Mouse (Mus musculus): ENCODE measurements at regions not wholly inside any gene's neighbourhood (a gene's known extent, or its start where the extent isn't known, plus 50 kb on each side); places are given as distances from the start of the nearest gene placed in this dataset.

DNA sequence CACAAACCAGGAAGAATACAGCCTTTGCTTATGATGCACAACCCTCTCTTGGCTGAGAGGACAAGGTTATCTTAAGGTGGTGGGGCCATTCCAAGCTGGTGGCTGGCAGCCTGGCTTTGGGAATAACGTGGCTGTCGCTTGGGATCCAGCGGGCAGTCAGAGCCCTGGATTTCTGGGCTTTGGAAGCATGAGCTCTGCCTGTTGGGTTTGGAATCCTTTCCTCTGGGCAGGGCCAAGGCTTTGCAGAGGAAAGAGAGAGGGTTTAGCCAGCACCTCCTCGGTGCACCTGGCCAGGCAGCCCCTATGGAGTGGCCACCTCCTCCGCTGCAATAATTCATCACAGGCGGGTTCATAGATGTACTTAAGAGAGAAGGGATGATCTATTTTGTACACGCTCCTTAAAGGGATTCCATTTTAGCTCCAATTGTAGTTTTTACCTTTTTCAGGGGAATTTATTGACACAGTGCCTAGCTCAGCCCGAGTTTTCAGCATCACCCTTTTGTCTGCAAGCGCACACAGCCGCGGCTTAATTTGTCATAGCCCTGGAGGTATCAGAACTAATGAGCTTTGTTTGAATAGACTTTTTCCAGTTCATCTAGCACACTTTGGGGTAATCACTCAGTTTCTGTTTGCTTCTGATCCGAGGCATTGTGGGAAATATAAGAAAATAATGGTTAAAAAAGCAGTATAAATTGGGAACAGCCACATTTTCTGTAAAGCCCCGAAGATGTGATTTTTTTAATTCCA, 135.5 kb upstream of the Zfp507 start:
- Histone ChIP-seq H3K27ac (ENCODE audit: low read length) (no peak overlapping the region), H3K27me3 (ENCODE audit: control insufficient read depth, insufficient read depth, low read depth, low read length) (no peaks in the 10 kb centered on the region; the same call in 1 of the 2 replicates), H3K4me3 (ENCODE audit: low read depth, low read length) (no peak overlapping the region), H3K9me3 (replicated peaks; ENCODE audit: control insufficient read depth, low read length, poor library complexity, severe bottlenecking) (no peaks in the 10 kb centered on the region), H3K4me2 (ENCODE audit: low read length) (no peak overlapping the region), H3K4me1 (ENCODE audit: control insufficient read depth, insufficient read depth, low read length) (no peaks in the 10 kb centered on the region), H3K9ac (ENCODE audit: low read depth, low read length) (0 out of 2 replicates have a peak overlapping the region, but pooled peaks have one; percentile 6), H3K36me3 (ENCODE audit: control insufficient read depth, insufficient read depth, low read length) (no peaks in the 10 kb centered on the region)
- no peak for ATAC-seq
- WGBS = 29% methylated on average over 13 of the region's 13 CpGs

DNA sequence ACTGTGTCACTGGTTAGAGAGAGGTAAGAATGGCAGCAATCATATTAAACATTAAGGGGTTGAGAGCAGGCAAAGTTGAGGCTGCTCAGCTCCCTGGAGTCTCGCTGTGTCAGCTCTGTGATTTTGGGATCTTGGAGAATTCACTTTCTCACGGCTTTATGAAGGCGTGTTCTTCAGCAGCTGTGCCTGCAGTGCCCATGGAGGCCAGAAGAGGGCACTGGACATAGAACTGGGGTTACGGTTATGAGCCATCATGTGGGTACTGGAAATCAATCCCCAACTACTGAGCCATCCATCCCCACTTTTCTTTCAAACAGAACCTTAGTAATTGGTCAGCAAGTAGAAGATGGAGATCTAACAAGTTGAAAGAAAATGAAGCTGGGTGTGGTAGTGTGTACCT, 123.9 kb upstream of the Zfp507 start:
- WGBS = 90% methylated on average over 4 of the region's 4 CpGs
- Histone ChIP-seq H3K9me3 (replicated peaks; ENCODE audit: control insufficient read depth, low read length, poor library complexity, severe bottlenecking) (peaks cover 5% of the 10 kb centered on the region), H3K36me3 (ENCODE audit: control insufficient read depth, insufficient read depth, low read length) (no peaks in the 10 kb centered on the region), H3K4me1 (ENCODE audit: control insufficient read depth, insufficient read depth, low read length) (no peaks in the 10 kb centered on the region), H3K4me3 (ENCODE audit: low read depth, low read length) (no peak overlapping the region), H3K27me3 (ENCODE audit: control insufficient read depth, insufficient read depth, low read depth, low read length) (no peaks in the 10 kb centered on the region), H3K4me2 (ENCODE audit: low read length) (no peak overlapping the region), H3K27ac (ENCODE audit: low read length) (no peak overlapping the region), H3K9ac (ENCODE audit: low read depth, low read length) (no peak overlapping the region)
- no peak for ATAC-seq

- no peak overlapping the region for H3K9ac ChIP-seq (ENCODE audit: low read depth, low read length)
- H3K36me3 ChIP-seq (ENCODE audit: control insufficient read depth, insufficient read depth, low read length) = no peaks in the 10 kb centered on the region
- H3K9me3 ChIP-seq (replicated peaks; ENCODE audit: control insufficient read depth, low read length, poor library complexity, severe bottlenecking) = no peaks in the 10 kb centered on the region
- H3K4me2 ChIP-seq (ENCODE audit: low read length) = peak overlapping the region; percentile 13
- WGBS = 33% methylated on average over 9 of the region's 9 CpGs
- no peaks in the 10 kb centered on the region for H3K4me1 ChIP-seq (ENCODE audit: control insufficient read depth, insufficient read depth, low read length)
- H3K27ac ChIP-seq (ENCODE audit: low read length) = no peak overlapping the region
- H3K4me3 ChIP-seq (ENCODE audit: low read depth, low read length) = no peak overlapping the region
- no peaks in the 10 kb centered on the region for H3K27me3 ChIP-seq (ENCODE audit: control insufficient read depth, insufficient read depth, low read depth, low read length)
- ATAC-seq = no peak
These were observed 119.8 kb upstream of the Zfp507 start for GRCm38 (mm10) chr7:35922582-35922981.

GRCm38 (mm10) chr7:35920884-35921283, 118.1 kb upstream of the Zfp507 start:
- Histone ChIP-seq H3K27me3 (ENCODE audit: control insufficient read depth, insufficient read depth, low read depth, low read length) (no peaks in the 10 kb centered on the region), H3K9me3 (replicated peaks; ENCODE audit: control insufficient read depth, low read length, poor library complexity, severe bottlenecking) (no peaks in the 10 kb centered on the region), H3K4me2 (ENCODE audit: low read length) (no peak overlapping the region), H3K4me3 (ENCODE audit: low read depth, low read length) (no peak overlapping the region), H3K36me3 (ENCODE audit: control insufficient read depth, insufficient read depth, low read length) (no peaks in the 10 kb centered on the region), H3K9ac (ENCODE audit: low read depth, low read length) (no peak overlapping the region), H3K4me1 (ENCODE audit: control insufficient read depth, insufficient read depth, low read length) (no peaks in the 10 kb centered on the region), H3K27ac (ENCODE audit: low read length) (no peak overlapping the region)
- 29% methylated on average over 9 of the region's 9 CpGs for WGBS
- ATAC-seq = no peak

DNA sequence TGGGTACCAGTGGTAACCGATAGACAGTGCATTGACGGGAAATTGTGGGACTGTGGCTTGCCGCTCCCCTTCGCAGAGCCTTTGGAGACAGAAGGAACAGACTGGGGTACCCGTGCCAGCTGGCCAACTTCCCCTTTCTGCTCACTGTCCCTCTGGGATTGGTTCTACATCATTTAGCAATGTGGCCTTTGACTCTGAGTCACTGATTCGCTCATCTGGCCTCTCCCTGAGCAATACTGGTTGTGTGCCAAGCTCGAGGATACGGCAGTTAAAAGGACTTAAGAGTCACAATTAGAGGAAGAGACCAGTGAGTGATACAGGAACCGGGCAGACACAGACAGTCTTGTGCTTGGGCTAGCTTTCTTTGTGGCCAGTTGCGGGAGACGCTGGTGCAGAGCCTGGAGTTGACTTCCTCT, 117.4 kb upstream of the Zfp507 start:
- H3K9me3 ChIP-seq (replicated peaks; ENCODE audit: control insufficient read depth, low read length, poor library complexity, severe bottlenecking) = no peaks in the 10 kb centered on the region
- 0 out of 2 replicates have a peak, but pooled peaks have one; percentile 21 for ATAC-seq
- H3K36me3 ChIP-seq (ENCODE audit: control insufficient read depth, insufficient read depth, low read length) = no peaks in the 10 kb centered on the region
- no peak overlapping the region for H3K4me2 ChIP-seq (ENCODE audit: low read length)
- H3K27me3 ChIP-seq (ENCODE audit: control insufficient read depth, insufficient read depth, low read depth, low read length) = no peaks in the 10 kb centered on the region
- H3K27ac ChIP-seq (ENCODE audit: low read length) = no peak overlapping the region
- 70% methylated on average over 11 of the region's 11 CpGs for WGBS
- H3K4me1 ChIP-seq (ENCODE audit: control insufficient read depth, insufficient read depth, low read length) = no peaks in the 10 kb centered on the region
- no peak overlapping the region for H3K4me3 ChIP-seq (ENCODE audit: low read depth, low read length)
- H3K9ac ChIP-seq (ENCODE audit: low read depth, low read length) = no peak overlapping the region

DNA sequence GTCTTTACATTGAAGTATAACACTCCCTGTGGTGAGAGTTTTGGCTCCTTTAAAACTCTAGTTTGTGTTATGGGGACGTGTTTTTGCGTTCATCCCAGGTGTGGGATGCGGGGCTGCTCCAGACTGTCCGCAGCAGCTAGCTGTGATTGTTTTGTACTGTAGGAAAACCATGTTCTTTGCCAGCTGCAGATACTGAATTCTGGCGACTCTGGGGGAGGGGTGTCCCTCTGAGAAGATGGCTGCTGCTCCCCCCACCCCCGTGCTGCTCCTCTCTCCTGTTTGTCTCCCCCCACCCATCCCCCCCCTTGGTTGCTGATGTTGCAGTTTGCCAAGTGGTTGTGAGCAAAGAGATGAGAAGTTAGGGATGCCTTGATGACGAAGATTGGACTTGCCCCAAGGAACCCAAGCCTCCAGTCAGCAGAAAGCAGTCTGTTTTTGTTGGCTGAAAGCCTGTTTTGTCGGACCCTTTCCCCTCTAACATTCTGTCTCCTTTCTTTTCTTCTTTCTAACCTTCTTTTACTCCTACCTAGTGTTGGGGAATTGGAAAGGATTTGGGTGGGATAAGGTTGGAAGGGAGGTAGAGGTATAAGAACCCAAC, 107.4 kb upstream of the Zfp507 start:
- 63% methylated on average over 8 of the region's 8 CpGs for WGBS
- no peaks in the 10 kb centered on the region for H3K9me3 ChIP-seq (replicated peaks; ENCODE audit: control insufficient read depth, low read length, poor library complexity, severe bottlenecking)

DNA sequence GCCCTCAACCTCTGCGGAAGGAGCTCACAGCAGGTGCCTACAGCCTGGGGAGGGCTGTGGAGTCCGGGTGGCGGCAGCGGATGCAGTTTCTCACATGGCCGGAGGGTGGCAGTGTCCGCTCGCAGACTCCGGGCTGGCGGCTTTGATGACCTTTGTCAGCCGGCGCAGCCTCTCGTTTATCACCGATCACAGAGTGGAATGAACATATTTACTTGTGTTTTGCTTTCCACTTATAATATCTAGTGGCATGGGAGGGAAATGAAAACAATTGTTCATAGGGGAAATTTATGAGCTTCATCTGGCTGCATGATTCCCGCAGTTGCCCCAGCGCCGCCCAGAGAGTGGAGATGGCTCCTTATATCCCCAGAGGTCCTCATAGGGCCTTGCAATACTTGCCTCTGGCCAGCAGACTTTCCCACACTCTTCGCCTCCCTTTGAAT, 99.2 kb upstream of the Zfp507 start:
- Histone ChIP-seq H3K4me2 (ENCODE audit: low read length) (peak overlapping the region; percentile 47), H3K27ac (ENCODE audit: low read length) (no peak overlapping the region), H3K27me3 (ENCODE audit: control insufficient read depth, insufficient read depth, low read depth, low read length) (no peaks in the 10 kb centered on the region), H3K4me1 (ENCODE audit: control insufficient read depth, insufficient read depth, low read length) (no peaks in the 10 kb centered on the region; the same call in 1 of the 2 replicates), H3K9ac (ENCODE audit: low read depth, low read length) (no peak overlapping the region), H3K4me3 (ENCODE audit: low read depth, low read length) (no peak overlapping the region), H3K9me3 (replicated peaks; ENCODE audit: control insufficient read depth, low read length, poor library complexity, severe bottlenecking) (no peaks in the 10 kb centered on the region), H3K36me3 (ENCODE audit: control insufficient read depth, insufficient read depth, low read length) (no peaks in the 10 kb centered on the region)
- ATAC-seq = peak; percentile 25; the same call in 1 of the 2 replicates
- 3% methylated on average over 17 of the region's 17 CpGs for WGBS

More for the DNA sequence above, 107.4 kb upstream of the Zfp507 start:
- no peaks in the 10 kb centered on the region for H3K4me1 ChIP-seq (ENCODE audit: control insufficient read depth, insufficient read depth, low read length)
- no peak overlapping the region for H3K9ac ChIP-seq (ENCODE audit: low read depth, low read length)
- H3K27me3 ChIP-seq (ENCODE audit: control insufficient read depth, insufficient read depth, low read depth, low read length) = no peaks in the 10 kb centered on the region
- H3K4me3 ChIP-seq (ENCODE audit: low read depth, low read length) = no peak overlapping the region
- no peaks in the 10 kb centered on the region for H3K36me3 ChIP-seq (ENCODE audit: control insufficient read depth, insufficient read depth, low read length)
- no peak overlapping the region for H3K4me2 ChIP-seq (ENCODE audit: low read length)
- H3K27ac ChIP-seq (ENCODE audit: low read length) = no peak overlapping the region
- ATAC-seq = no peak

DNA sequence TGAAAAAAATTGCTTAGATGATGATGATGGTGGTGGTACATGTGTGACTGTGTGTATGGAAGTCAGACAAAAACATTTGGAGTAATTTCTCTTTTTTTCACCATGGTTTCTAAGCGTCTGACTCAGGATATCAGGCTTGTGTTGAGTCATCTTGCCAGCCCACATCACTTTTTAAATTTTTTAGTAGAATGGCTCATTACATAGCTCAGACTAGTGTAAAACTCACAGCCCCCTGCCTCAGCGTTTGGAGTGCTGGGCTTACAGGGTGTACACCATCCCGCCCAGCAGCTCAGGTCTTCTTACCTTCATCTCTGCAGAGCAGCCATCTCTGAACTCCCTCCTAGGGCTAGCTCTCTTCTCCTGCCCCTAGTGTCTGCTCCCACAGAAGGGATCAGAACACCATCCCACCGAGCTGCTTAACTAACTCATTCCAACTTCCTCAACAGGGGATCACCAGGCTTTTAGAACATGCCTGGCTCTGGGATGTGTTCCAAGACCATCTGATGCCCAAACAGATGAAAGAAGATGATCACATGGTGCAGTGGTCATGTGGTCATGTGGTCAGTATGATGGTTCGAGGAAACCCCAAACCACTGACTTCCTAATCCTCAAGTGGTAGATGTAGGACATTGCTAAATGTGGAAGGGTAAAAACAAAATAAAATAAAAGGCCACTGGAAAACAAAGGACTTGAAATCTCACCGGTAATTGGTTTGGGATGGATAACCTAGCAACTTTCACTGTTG, 96.1 kb upstream of the Zfp507 start:
- Histone ChIP-seq H3K4me2 (ENCODE audit: low read length) (no peak overlapping the region), H3K36me3 (ENCODE audit: control insufficient read depth, insufficient read depth, low read length) (no peaks in the 10 kb centered on the region), H3K4me1 (ENCODE audit: control insufficient read depth, insufficient read depth, low read length) (no peaks in the 10 kb centered on the region; the same call in 1 of the 2 replicates), H3K27me3 (ENCODE audit: control insufficient read depth, insufficient read depth, low read depth, low read length) (no peaks in the 10 kb centered on the region), H3K4me3 (ENCODE audit: low read depth, low read length) (no peak overlapping the region), H3K27ac (ENCODE audit: low read length) (no peak overlapping the region), H3K9ac (ENCODE audit: low read depth, low read length) (no peak overlapping the region), H3K9me3 (replicated peaks; ENCODE audit: control insufficient read depth, low read length, poor library complexity, severe bottlenecking) (no peaks in the 10 kb centered on the region)
- no peak for ATAC-seq
- WGBS = 86% methylated on average over 6 of the region's 6 CpGs

DNA sequence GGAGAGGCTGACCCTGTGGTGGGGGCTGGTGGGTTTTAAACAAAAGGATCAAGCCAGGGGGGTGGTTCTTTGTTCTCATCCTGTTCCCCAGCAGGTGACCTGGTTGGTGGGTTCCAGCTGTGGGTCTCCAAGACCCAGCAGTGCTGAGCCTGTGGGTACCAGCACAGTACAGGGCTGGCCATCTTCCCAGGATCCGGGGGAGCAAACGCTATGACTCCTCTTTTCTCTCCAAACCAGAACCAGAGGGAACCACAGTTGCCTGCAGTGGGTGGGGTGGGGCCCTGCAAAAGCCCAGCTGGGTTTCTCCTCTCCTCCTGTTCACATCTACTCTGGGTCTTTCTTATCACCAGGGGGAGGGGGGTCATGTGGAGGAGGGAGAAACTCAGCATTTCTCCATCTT, 90.5 kb upstream of the Zfp507 start:
- Histone ChIP-seq H3K4me2 (ENCODE audit: low read length) (no peak overlapping the region), H3K9ac (ENCODE audit: low read depth, low read length) (no peak overlapping the region), H3K27ac (ENCODE audit: low read length) (no peak overlapping the region), H3K9me3 (replicated peaks; ENCODE audit: control insufficient read depth, low read length, poor library complexity, severe bottlenecking) (no peaks in the 10 kb centered on the region), H3K27me3 (ENCODE audit: control insufficient read depth, insufficient read depth, low read depth, low read length) (no peaks in the 10 kb centered on the region), H3K4me3 (ENCODE audit: low read depth, low read length) (no peak overlapping the region), H3K4me1 (ENCODE audit: control insufficient read depth, insufficient read depth, low read length) (no peaks in the 10 kb centered on the region), H3K36me3 (ENCODE audit: control insufficient read depth, insufficient read depth, low read length) (no peaks in the 10 kb centered on the region)
- no peak for ATAC-seq
- 18% methylated on average over 2 of the region's 2 CpGs for WGBS
